Mouse (Mus musculus) stomach, embryonic 16.5 days (tissue): ENCODE data around the gene Morn2. TPM values are rescaled to one million over a fixed set of nuclear protein-coding genes. Genes with fewer than 3 reads are reported as not detected.

Source experiments
- ATAC-seq: fragments of 200-750 bp; cut with Nextera tagmentation; 2 replicates; pipeline ENCODE4 v1.8.0; 2017; ENCODE audit warnings: moderate number of reproducible peaks, moderate TSS enrichment; ENCODE audit not compliant: insufficient read depth, low FRiP score
- H3K27ac ChIP-seq: fragments of 300-500 bp; sonication (generic); 2 replicates; pipeline ENCODE4 v1.5.1; 2014; ENCODE audit warnings: low read length
- H3K27me3 ChIP-seq: fragments of 300-500 bp; sonication (generic); 2 replicates; pipeline ENCODE4 v1.6.1; 2014; ENCODE audit warnings: low read length, control low read depth, mixed read lengths; ENCODE audit not compliant: control insufficient read depth, insufficient read depth
- H3K36me3 ChIP-seq: fragments of 300-500 bp; sonication (generic); 2 replicates; pipeline ENCODE4 v1.6.1; 2014; ENCODE audit warnings: low read length; ENCODE audit not compliant: control insufficient read depth, insufficient read depth
- H3K4me1 ChIP-seq: fragments of 300-500 bp; sonication (generic); 2 replicates; pipeline ENCODE4 v1.6.1; 2014; ENCODE audit warnings: low read length, control low read depth, mixed read lengths; ENCODE audit not compliant: control insufficient read depth, insufficient read depth
- H3K4me2 ChIP-seq: fragments of 300-500 bp; sonication (generic); 2 replicates; pipeline ENCODE4 v1.6.1; 2014; ENCODE audit warnings: low read depth, low read length, mixed read lengths
- H3K4me3 ChIP-seq: fragments of 300-500 bp; sonication (generic); replicated peaks from 2 replicates; pipeline ENCODE4 v1.5.1; 2014; ENCODE audit warnings: mild to moderate bottlenecking, low read length
- H3K9ac ChIP-seq: fragments of 300-500 bp; sonication (generic); 2 replicates; pipeline ENCODE4 v1.6.1; 2014; ENCODE audit warnings: low read length
- H3K9me3 ChIP-seq: fragments of 300-500 bp; sonication (generic); replicated peaks from 2 replicates; pipeline ENCODE4 v1.6.1; 2016; ENCODE audit warnings: low read length, control low read depth; ENCODE audit not compliant: control insufficient read depth
- whole genome bisulfite sequencing: fragments of 180-500 bp; shearing (Covaris S2); extraction: QIAGEN DNeasy Blood & Tissue Kit; methylation state at CpG from one replicate; pipeline ENCODE4 v1.1.7; 2014; 5-methylcytosine and 5-hydroxymethylcytosine counted together
- polyA plus RNA-seq: library from polyadenylated mRNA; unstranded; fragments of >200 nt; fragmentation: Nextera tagmentation; extraction: Ambion mirVana; gene quantifications from 2 replicates; pipeline ENCODE4 v1.2.1, GENCODE M21; 2015

The Morn2 gene
- polyA plus RNA-seq, 1 experiment from 2014 or later, result 18.5 TPM

- ATAC-seq, result no peak
- H3K36me3 ChIP-seq, result peaks cover 18% of the 10 kb centered on the region; the same call in 1 of the 2 replicates
- H3K9me3 ChIP-seq, result no peaks in the 10 kb centered on the region
Measured at GRCm38 (mm10) chr17:80278255-80278654, 11.7 kb upstream of the Morn2 start.

GRCm38 (mm10) chr17:80279340-80280070, 10.5 kb upstream of the Morn2 start:
- Histone ChIP-seq H3K27me3 (no peaks in the 10 kb centered on the region), H3K36me3 (peaks cover 12% of the 10 kb centered on the region; the same call in 1 of the 2 replicates), H3K9ac (no peak overlapping the region), H3K9me3 (no peaks in the 10 kb centered on the region), H3K4me1 (no peaks in the 10 kb centered on the region), H3K4me2 (no peak overlapping the region), H3K27ac (no peak overlapping the region), H3K4me3 (no peak overlapping the region)
- no peak for ATAC-seq
- WGBS, result 92% methylated on average over 8 of the region's 8 CpGs

More at GRCm38 (mm10) chr17:80278255-80278654, 11.7 kb upstream of the Morn2 start:
- WGBS, result 85% methylated on average over 4 of the region's 4 CpGs
- H3K4me3 ChIP-seq, result no peak overlapping the region
- H3K27me3 ChIP-seq, result no peaks in the 10 kb centered on the region
- no peak overlapping the region for H3K4me2 ChIP-seq
- no peak overlapping the region for H3K9ac ChIP-seq
- no peaks in the 10 kb centered on the region for H3K4me1 ChIP-seq
- H3K27ac ChIP-seq, result no peak overlapping the region

- H3K4me2 ChIP-seq, result no peak overlapping the region
- H3K4me3 ChIP-seq, result no peak overlapping the region
- peaks cover 11% of the 10 kb centered on the region; the same call in 1 of the 2 replicates for H3K4me1 ChIP-seq
- ATAC-seq, result no peak
- no peaks in the 10 kb centered on the region for H3K9me3 ChIP-seq
- no peaks in the 10 kb centered on the region for H3K27me3 ChIP-seq
- 0 out of 2 replicates have a peak, but pooled peaks cover 5% of the 10 kb centered on the region for H3K36me3 ChIP-seq
- WGBS, result 75% methylated on average over 4 of the region's 4 CpGs
- H3K27ac ChIP-seq, result no peak overlapping the region
- H3K9ac ChIP-seq, result no peak overlapping the region
Measured at GRCm38 (mm10) chr17:80284446-80284845, 5.6 kb upstream of the Morn2 start.

GRCm38 (mm10) chr17:80288012-80288411, 2.0 kb upstream of the Morn2 start:
- Histone ChIP-seq H3K4me1 (peaks cover 11% of the 10 kb centered on the region; the same call in 1 of the 2 replicates), H3K36me3 (no peaks in the 10 kb centered on the region), H3K27ac (no peak overlapping the region), H3K4me3 (no peak overlapping the region), H3K4me2 (no peak overlapping the region), H3K9ac (no peak overlapping the region), H3K27me3 (no peaks in the 10 kb centered on the region), H3K9me3 (no peaks in the 10 kb centered on the region)
- no peak for ATAC-seq
- WGBS, result 66% methylated on average over 6 of the region's 6 CpGs

- no peak for ATAC-seq
- peaks cover 11% of the 10 kb centered on the region; the same call in 1 of the 2 replicates for H3K4me1 ChIP-seq
- H3K9me3 ChIP-seq, result no peaks in the 10 kb centered on the region
- peak overlapping the region; percentile 96 for H3K9ac ChIP-seq
- no peaks in the 10 kb centered on the region for H3K27me3 ChIP-seq
- H3K4me3 ChIP-seq, result peak overlapping the region; percentile 98
- H3K36me3 ChIP-seq, result no peaks in the 10 kb centered on the region
- WGBS, result under 1% methylated on average over 30 of the region's 30 CpGs
- peak overlapping the region; percentile 76 for H3K4me2 ChIP-seq
- peak overlapping the region; percentile 77 for H3K27ac ChIP-seq
Measured at GRCm38 (mm10) chr17:80289280-80290073, 526 bp upstream of the Morn2 start.

- Histone ChIP-seq H3K36me3 (no peaks in the 10 kb centered on the region), H3K4me3 (no peak overlapping the region), H3K9me3 (no peaks in the 10 kb centered on the region), H3K4me2 (no peak overlapping the region), H3K27me3 (no peaks in the 10 kb centered on the region), H3K4me1 (peaks cover 11% of the 10 kb centered on the region; the same call in 1 of the 2 replicates), H3K27ac (no peak overlapping the region), H3K9ac (no peak overlapping the region)
- no peak for ATAC-seq
- WGBS, result 19% methylated on average over 2 of the region's 2 CpGs
Measured at GRCm38 (mm10) chr17:80291148-80291547, 1.1 kb downstream of the Morn2 start.

GRCm38 (mm10) chr17:80295258-80295657, 5.3 kb downstream of the Morn2 start:
- H3K4me1 ChIP-seq, result no peaks in the 10 kb centered on the region
- no peak for ATAC-seq
- no peak overlapping the region for H3K4me2 ChIP-seq
- H3K9me3 ChIP-seq, result no peaks in the 10 kb centered on the region
- H3K36me3 ChIP-seq, result no peaks in the 10 kb centered on the region
- no peak overlapping the region for H3K9ac ChIP-seq
- H3K27ac ChIP-seq, result no peak overlapping the region
- no peak overlapping the region for H3K4me3 ChIP-seq
- 87% methylated on average over 5 of the region's 5 CpGs for WGBS
- no peaks in the 10 kb centered on the region for H3K27me3 ChIP-seq

GRCm38 (mm10) chr17:80298844-80299243, 8.8 kb downstream of the Morn2 start:
- H3K36me3 ChIP-seq, result no peaks in the 10 kb centered on the region
- H3K4me2 ChIP-seq, result no peak overlapping the region
- 85% methylated on average over 5 of the region's 5 CpGs for WGBS
- H3K27ac ChIP-seq, result no peak overlapping the region
- H3K27me3 ChIP-seq, result no peaks in the 10 kb centered on the region
- H3K4me3 ChIP-seq, result no peak overlapping the region
- H3K9ac ChIP-seq, result no peak overlapping the region
- no peaks in the 10 kb centered on the region for H3K4me1 ChIP-seq
- ATAC-seq, result no peak
- H3K9me3 ChIP-seq, result no peaks in the 10 kb centered on the region

GRCm38 (mm10) chr17:80307251-80307650, 17.2 kb downstream of the Morn2 start, which contains the start of gene Arhgef33:
TSS of gene Arhgef33 (plus strand) at chr17:80307407.
- ATAC-seq, result no peak
- no peaks in the 10 kb centered on the region for H3K27me3 ChIP-seq
- 93% methylated on average over 1 of the region's 1 CpGs for WGBS

More at GRCm38 (mm10) chr17:80307251-80307650, 17.2 kb downstream of the Morn2 start, which contains the start of gene Arhgef33:
- Histone ChIP-seq H3K4me2 (no peak within 1 kb of the TSS), H3K9ac (no peak within 1 kb of the TSS), H3K4me1 (no peaks in the 10 kb centered on the region), H3K4me3 (no peak within 1 kb of the TSS), H3K9me3 (no peaks in the 10 kb centered on the region), H3K36me3 (no peaks in the 10 kb centered on the region), H3K27ac (no peak within 1 kb of the TSS)
